Mouse (Mus musculus) cerebellum, adult 11 months (tissue): ENCODE results near the gene Fndc3b.
"Not testable (repeated sequence)": the region's sequence is repeated elsewhere in the genome, so short reads cannot be mapped to it uniquely, and the experiment has no call there.

Experiments
- DNase-seq: peaks from one replicate; pipeline ENCODE4 v3.0.0; 2022

Gene Fndc3b

DNA sequence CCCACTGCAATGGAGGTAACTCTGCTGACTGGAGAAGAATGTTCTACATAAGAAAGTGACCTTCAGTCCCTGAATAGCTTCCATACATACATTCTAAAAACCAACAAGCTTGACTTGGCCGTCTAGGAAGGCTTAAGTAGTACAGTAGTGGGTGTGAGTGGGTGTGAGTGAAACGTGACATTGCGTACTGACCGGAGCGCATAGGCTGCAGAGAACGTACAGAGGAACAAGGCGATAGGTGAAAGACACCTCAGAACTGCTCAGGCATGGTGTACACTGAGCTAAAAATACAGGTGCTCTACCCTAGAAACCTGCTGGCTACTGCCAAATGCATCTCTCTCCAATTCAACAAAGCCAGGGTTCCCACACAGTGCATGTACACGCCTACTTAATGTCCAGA is 219.7 kb downstream of the Fndc3b start:
- no peak for DNase-seq

DNA sequence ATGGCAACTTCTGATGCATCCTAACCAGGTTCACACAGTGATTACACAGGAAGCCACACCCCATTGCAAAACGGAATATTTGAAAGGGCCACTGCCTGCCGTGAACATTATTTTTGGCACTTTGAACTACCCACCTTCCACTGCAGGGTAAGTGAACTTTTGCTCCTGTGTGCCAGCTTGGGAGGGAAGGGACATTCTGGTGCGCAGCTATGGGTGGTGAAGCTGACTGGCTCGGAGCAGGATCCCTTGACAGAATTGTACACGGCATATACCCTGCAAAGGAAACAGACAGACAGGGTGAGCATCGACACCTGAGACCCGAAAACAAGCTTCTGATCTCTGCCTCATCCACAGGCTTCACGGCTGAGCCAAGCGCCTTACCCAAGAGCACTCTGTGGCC is 220.2 kb downstream of the Fndc3b start:
- DNase-seq, result no peak

DNA sequence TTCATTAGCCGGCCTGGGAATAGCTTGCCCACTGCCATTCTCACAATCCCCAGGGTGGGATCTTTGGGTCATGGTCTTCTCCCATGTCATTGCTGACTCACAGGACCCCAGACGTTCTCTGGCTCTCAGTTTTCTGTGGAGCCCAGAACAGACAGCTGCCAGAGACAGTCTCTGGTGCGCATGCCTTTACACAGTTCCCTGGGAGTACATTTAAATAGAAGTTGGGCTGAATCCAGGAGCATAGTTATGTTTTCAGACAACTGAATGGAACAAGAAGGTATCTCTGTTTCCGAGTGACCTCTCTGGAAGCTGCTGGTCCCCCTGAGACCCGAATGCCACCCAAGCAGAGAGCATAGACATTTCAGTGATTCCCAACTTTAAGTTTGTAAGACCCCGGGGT is 221.6 kb downstream of the Fndc3b start:
- DNase-seq, result no peak

DNA sequence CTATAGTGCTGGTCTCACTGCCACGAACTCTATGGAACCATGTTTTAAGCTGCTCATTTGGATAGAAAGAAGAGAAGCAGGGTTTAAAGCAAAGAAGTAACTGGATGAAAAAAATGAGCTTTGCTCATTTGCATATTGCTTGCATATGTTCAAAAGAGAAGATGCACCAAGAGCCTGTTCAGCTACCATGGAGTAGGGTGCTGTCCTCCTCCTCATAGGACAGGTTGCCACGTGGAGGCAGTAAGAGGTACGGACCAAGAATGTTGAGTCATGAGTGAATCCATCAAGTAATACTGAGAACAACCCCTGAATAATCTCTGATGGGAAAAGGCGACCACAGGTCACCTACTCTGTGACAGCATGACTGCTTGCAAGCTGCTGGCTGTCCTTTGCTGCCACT is 226.0 kb downstream of the Fndc3b start:
- no peak for DNase-seq

DNA sequence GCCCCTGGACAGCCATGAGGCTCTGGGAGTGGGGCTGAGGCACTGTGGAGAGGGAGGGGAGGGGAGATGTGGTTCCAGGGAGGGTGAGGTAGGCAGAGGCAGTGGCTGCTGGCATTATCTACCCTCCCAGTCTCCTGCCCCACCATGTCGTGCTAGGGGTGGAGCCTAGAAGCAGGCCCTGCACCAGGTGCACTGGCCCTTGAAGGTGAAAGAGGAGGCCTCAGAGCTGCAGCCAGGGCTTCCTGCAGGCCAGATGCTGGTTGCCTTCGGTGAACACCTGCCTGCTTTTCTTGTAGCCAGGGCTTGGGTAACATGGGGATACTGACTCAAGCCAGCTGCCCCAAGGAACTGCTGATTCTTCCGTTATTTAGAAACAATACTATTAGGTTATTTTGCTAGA is 226.4 kb downstream of the Fndc3b start:
- no peak for DNase-seq

DNA sequence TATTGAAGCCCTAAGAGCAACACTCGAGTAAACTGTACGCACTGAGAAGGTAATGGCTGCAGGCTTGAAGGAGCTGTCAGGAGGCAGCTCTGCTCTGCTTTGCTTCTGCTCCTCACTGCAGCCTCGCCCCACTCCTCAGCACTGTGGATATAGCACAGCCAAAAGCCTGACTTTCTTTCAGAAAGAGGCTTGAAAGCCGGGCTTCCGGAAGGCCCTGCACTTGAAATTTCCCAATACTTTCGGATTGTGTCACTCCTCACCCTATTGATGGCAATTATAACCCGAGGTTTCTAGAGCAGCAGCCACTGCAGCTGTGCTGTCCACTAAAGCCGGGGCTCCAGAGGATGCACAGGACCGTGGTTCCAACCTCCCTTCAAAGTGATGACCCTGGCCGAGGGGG is 227.3 kb downstream of the Fndc3b start:
- DNase-seq, result no peak

DNA sequence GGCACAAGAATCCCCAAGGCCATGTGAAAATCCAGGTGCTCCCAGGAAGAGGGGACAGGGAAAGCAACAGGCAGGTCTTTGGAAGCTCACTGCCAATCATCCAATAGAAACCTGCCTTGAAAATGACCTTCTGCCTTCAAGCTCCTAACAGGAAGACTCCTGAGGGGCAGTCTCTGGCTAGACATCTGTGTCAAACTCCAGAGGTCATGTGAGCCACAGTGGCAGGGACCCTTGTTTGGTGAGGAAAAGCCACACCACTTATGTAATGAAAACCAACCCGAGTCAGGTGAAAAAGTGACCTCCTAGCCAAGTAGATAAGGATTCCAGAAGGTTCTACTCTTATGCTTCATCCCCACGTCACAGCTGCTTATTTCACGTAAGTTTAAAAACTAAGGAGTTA is 227.8 kb downstream of the Fndc3b start:
- no peak for DNase-seq

DNA sequence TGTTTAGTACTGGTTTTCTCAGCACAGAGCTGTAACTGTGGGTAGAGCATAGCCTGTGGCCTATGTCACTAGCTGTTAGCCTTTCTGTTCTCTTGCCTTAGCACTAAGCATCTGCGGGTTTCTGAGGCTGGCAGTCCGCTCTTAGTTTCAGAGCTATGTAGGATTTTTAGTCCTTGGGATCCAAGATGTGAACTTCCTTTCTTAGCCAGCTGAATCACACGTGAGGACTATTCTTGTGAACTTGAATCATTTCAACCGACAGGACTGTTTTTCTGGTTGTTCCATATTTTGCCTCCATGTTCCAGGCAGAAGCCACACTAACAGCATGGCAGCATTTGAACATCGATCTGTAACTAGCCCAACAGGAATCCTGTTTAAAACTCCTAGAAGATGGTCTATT is 229.4 kb downstream of the Fndc3b start:
- DNase-seq, result no peak

DNA sequence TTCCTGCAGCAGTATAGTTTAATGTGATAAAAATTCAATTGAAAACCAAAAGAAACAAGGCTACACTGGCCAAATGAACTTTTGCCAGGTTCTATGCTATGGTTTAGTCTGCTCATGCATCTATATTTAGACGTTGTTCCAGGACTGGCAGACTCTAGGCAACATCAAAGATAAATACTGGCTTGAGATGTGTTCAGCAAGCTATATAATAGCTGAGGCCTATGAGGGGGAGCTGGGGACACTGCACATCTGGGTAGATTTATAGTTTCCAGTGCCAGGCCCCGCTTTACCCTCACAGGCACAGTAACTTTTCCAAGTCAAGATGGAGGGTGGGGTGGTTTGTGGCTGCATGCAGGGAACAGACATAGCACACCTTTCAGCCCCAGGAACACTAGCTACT is 231.7 kb downstream of the Fndc3b start:
- no peak for DNase-seq

DNA sequence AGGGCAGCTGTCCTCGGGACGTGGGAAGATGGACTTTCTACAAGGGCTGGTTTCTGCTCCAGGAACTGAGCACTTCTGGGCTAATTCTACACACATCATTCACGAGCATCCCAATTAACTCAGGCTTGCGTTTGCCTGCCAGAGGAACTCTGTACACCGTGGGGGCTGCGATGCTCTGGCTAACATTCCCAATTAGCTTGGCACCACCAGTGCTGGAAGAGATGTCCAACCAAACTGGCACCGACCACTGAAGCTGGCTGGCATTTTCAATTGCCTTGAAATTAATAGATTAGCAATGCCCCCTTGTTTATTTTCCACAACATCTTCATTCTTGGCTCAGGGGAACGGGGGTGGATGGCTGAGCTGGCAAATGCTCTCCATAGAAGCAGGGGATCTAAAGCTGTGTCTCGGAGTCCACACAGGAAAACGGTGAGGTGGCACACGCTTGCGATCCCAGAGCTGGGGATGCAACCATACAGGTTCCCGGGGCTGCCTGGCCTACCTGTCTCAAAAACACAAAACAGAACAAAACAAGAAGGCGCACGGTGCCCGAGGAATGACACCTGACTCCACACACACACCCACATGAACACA is 232.4 kb downstream of the Fndc3b start:
- no peak for DNase-seq

DNA sequence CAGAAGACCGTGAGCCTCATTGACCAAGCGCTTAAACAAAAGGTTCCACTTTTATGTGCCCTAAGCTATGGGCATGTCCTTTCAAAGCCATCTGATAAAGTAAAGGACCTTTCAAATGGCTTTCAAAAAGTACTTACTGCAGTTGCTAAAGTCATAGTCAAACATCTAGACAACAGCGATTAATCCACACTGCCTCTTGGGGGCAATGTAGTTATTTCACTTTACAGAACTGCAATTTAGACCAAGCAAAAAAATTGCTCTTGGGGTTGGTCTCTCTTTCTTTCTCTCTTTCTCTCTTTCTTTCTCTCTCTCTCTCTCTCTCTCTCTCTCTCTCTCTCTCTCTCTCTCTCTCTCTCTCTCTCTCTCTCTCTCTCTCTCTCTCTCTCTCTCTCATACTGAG is 233.4 kb downstream of the Fndc3b start:
- not testable (repeated sequence) for DNase-seq

DNA sequence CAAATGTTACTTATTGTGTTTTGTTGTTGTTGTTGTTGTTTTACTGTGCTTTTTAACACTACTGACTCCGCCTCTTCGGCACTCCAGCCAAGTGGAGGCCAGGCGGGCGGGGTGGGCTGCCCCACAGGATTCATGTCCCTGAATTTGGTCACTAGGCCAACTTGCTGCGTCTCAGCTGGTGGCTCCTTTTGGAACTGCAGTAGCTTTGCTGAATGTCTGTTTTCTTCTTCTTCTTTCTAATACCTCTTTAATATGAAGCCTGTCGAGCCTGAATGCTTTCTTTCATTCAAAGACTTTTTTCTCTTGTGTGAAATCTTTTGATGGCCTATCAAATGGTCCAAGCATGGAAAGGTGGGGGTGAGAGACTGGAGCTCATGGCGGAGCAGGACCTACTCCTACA is 235.2 kb downstream of the Fndc3b start:
- DNase-seq, result no peak

DNA sequence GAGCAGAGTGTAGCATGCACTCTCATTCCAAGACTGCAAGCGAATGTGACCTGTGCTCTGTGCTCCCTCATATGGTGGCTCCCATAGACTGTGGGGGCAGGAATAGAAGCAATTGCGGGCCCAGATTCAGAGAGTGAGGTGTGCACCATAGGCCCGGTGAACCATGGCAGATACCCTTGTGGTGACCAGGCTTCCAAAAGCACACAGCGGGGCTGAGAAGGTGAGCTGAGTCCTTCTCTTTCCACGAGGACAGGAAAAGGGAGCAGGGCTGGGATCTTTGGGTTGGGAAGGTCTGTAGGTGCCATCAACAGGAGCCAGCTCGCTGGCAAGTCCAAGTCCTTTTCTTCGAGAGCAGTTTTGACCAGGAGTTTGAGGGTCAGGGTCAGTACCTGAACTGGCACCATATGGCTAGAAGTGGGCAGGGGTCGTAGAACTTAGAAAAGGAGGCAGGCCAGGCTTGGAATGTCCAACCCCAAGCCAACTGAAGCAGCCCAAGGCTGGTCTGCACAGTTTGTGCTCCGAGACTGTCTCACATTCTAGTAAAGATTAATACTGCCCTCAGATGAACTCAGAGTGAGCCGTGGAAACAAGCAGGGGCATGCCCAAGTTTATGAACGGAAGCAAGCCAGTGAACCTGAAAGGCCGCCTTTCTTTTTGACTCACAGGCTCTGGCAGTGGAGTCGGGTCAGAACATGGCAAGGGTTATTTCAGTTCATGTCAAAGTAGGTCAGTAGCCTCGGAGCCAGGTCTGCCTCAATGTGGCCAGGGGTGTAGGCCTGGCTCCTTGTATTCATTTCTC is 237.1 kb downstream of the Fndc3b start:
- no peak for DNase-seq

DNA sequence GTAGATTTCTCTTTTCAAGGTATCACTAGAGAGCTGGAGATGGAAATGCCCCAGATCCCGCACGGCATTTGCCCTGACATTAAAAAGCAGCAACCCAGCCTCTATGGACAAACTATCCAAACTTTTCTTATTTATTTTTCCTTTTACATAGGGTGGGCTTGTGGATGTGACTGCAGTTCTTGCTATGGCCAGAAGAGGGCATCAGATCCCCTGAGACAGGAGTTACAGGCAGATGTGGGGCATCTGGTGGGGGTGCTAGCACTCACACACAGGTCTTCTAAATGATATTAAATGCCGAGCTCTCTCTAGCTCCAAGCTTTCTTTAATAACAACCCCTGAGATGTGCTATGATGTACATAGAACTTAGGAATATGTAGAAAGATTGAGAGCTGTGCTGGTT is 238.3 kb downstream of the Fndc3b start:
- no peak for DNase-seq

DNA sequence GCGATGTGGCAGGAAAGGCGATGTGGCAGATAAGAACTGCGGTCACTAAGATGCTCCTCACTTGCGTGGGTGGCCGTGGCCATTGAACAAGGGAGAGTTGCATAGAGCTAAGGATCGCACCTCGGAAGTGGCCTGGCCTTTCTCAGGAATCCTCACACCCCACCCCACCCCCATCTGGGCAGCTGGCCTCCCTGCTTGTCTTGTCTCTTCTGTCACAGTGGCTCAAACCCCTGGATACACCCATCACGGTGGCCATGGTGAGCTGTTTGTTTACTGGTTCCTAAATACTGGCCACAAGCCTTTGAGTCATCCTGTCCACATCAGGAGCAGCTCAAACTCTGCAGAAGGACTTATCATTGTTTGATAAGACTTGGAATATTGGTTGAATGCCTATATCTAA is 240.3 kb downstream of the Fndc3b start:
- DNase-seq, result no peak

DNA sequence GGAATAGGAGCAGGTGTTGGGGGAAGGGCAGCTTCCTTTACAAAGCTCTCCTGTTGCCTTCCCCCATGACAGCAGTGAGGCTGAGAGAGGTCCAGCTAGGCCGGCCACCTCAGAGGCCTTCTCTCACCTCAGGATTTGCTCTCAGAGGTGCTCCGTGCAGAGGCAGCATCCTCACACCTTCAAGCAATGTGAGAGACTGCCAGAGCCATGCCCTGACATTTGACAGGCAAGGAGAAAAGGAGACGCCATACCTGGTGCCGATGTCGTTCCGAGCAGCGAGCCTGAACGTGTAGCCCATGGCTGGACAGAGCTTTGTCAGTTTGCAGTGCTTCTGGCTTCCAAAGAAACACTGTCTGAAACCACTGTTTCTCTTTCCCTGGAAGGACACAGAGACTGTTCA is 241.1 kb downstream of the Fndc3b start:
- DNase-seq, result no peak

DNA sequence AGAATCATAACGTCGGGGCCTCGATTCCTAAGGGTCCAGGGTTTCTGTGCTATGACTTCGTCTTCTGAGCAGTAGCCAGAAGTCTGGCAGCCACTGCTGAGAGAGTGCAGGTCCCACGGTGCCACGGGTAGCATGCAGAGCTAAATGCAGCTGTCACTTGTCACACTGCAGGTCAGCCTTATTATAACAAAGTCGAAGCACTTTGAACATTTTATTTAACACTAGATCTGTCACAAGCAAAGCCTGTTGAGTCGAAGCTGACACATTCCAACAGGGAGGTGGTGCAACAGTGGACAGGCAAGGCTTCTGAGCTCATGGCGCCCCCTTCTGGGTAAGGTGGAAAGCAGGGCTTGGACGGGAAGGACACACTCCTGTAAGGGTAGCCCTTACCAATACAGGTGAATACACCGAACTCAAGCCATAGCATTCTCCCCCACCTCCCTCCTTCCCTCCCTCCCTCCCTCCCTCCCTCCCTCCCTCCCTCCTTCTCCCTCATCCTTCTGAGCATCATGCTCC is 243.5 kb downstream of the Fndc3b start:
- DNase-seq, result no peak

DNA sequence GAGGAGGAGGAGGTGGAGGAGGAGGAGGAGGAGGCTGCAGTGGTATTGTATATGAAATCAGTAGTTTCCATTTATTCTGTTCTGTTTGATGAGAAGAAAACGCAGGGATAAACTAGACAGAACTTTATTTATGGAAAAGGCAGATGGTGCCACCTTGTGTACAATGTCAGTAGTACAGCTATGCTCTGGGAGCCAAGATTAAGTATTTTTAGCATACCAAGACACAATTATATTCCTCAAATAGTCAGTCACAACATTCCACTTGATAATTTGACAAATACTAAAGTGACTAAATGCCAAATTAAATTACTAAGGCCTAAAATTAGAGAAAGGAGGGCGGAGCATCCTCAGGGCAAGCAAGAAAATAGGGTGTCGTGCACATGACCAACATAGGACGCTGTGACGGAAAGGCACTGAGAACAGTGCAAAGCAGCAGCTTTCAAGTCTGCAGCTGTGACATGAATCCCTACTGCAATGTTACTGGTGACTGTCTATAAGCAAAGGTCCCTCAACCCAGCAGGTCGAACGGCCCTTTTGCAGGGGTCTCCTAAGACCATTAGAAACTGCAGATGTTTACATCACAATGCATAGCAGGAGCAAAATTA is 244.7 kb downstream of the Fndc3b start:
- DNase-seq, result no peak

DNA sequence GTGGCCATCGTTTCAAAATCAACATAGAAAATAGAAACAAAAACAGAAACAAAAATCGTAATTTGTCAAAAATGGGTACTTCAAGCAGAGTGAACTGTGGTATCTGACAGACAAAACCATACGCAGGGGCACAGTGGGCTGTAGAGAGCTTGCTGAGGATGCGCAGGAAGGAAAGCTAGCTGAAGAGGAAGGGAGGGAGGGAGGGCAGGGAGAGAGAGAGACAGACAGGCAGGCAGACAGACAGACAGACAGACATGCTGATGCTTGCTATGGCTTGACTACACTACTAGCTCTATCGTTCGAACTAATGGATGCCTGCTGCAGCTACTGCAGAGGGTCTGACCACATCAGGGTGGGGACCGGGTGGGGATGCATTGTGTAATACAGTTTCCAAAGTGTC is 247.7 kb downstream of the Fndc3b start:
- DNase-seq, result no peak

DNA sequence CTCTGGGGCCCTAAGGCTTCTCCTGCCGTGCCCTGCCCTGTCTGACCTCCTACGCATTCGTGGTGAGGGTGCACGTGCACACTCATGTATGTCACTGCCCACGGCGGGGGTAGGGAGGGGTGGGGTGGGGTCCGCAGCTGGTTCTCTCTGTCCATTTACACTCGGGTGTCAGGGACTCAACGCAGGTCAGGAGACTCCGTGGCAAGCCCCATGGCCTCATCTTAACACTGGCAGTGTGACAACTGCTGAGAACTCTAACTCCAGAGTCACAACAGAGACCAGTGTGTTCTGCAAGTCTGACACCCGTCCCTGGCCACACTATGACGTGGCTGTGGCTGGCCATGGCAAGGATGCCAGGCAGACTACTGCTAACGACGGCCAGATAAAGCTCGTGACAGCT is 248.2 kb downstream of the Fndc3b start:
- DNase-seq, result no peak

DNA sequence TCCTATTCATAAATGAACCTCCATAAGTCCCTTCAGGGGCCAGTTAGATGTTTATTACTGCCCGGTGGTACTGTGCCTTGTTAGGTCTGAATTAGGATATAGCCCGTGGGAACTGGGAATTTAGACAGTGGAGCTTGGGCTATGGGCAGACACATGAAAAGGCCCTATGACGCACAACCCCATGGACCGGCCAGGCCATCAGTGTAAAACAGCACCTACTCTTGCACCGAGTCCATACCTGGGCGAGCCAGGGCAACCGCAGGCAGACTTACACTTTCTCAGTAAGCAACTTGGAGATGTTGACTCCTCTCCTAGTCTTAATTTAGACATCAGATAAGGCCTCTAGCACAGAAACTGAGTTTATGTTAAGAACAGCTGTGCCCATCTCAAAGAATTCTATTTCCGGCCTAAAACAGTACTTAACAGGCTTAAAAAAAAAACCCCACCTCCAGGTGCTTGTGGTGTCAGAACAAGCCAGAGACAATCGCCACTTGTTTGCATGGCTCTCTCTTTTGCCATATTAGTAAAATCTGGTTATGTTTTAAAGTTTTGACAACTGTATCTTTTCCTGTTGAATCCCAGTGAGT is 248.7 kb downstream of the Fndc3b start:
- no peak for DNase-seq

DNA sequence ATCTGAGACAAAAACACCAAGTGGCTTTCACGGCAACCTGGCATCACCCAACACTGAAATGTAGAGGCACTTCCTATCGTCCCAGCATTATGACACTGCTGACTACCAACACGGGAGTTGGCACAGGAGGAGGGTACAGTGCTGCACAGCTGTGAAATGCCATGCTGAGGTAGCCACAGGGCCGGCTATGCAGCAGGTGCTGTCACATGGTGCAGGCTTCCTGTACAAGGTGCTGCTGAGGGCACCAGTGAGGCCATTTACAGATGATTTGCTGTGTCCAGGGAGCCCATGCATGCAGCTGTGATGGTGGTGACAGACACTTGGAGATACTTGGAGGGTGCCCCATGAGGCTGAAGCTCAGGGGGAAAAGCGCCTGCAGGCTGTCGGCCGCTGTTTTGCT is 249.2 kb downstream of the Fndc3b start:
- no peak for DNase-seq

DNA sequence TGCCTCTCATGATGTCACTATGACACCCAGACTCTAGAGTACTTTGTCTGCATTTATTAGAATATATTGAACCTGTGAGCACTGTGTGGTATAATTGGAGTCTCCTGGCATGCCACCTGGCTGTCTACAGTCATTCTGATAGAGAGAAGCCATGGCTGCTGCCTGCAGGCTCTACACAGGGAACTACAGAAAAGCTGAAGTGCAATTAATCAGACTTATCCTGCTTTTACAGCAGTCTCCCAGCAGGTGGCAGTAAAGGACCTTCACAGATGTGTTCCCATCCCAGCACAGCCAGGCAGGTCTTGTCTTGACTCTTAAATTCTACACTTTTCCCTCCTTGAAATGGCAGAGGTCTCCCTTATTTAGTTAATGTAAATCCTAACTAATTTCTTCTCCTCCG is 250.1 kb downstream of the Fndc3b start:
- peak; percentile 52 for DNase-seq

DNA sequence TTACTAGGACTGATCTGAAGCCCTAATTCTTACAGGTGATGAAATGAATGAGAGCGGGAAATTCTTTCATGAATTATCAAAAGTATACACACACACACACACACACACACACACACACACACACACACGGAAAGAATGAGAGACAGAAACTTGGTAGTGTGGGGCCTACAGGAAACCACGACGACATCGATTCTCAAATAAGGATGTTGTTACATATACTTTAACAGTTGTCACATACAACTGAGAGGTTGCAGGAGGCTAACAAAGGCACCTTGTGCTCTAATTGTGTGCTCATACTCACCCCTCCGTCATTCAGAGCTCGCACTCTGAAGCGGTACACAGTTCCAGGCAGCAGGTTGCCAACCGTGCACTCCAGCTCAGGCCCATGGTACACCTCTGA is 252.7 kb downstream of the Fndc3b start:
- no peak for DNase-seq
